Mouse (Mus musculus) c-Kit-positive CD71-positive TER-119-negative erythroid progenitor cells, embryonic 14.5 days (primary cell): ENCODE data around the gene Tmem132c.

Experiments used
- DNase-seq: peaks from one replicate; pipeline ENCODE4 v3.0.0-alpha.2; 2013; ENCODE audit warnings: low read depth

The Tmem132c gene

DNA sequence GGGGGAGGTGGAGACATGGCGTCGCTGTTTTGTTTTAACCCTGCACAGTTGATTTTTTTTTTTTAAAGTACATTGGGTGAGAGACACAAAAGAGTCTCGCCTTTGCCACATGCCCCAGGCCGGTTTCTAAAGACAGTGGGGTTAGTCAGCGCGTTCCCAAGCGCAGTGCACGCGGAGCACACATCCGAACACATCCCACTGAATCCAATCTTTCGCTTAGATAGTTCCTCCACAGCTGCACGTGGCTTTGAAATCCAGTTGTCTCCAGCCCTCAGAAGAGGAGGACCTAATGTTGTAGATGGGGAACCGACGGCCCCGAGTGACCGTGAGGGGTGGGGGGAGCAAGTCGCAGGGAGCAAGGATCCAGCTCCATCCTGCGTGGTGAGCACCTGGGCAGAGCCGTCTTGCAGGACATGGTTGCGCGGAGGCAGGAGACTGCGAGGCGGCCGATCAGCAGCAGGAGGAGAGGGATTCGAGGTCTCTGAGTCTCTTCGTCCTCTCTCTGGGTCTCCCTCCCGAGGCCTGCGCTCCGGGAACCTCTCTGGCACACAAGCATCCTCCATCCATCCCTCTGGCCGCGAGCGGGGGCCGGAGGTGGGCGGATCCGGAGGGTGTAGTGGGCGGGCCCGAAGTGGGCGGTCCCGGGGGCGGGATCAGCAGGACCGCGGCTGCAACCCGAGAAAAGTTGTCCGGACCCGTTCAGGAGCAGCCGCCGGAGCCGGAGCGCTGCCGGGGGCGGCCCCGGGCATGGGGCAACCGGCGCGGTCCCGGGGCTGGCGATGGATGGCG lies at the start of gene Tmem132c:
TSS of gene Tmem132c (plus strand) at position 673 of the 789 bp plus-strand sequence.
- DNase-seq, result no peak

DNA sequence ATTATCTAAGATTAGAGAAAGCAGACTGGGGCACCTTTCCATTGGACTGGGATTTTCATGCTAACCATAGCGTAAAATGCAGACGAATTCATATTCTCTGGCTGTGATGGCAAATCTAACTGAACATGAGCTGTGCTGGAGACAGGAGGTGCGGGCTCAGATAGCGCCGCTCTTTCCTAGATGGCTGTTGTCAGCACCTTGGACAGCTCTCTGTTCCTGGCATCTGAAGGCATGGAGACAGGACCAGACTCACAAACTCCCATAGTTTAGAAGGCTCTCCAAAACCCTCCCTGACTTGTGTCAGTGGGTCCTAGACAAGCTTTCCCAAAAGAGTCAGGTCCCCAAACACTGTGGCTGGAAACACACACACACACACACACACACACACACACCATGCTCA lies 49.7 kb upstream of the Tmem132c start:
- DNase-seq, result no peak

DNA sequence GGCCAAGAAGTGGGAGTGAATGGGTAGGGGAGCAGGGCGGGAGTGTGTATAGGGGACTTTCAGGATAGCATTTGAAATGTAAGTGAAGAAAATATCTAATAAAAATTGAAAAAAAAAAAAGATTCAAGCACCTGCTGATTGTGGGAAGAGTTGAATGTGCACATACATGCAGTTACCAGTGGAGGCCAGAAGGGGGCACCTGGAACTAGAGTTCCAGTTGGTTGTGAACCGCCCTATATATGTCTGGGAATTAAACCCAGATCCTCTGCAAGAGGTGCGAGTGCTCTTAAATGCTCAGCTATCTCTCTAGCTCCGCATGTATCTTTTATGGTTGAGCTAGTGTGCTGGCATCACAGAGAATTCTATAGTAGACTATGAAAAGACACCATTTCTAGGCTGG lies 42.8 kb upstream of the Tmem132c start:
- no peak for DNase-seq

DNA sequence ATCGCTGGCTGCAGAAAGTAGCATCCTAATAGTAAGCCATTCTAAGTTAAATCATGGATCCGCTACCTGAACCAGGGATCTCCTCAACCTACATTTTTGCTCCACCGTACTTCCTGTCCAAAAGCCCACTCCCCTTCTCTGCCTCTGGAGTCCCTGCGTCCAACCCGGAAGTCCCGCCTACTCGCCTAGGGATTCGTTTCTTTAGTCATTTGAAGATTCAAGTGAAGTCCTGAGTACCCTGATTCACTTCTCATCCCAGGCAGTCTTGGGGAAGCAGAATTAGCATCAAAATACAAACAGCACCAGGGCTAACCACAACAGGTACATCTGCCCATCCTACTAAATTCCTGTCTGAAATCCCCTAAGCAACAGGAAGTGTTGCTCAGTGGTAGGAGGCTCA lies 36.7 kb upstream of the Tmem132c start:
- no peak for DNase-seq

DNA sequence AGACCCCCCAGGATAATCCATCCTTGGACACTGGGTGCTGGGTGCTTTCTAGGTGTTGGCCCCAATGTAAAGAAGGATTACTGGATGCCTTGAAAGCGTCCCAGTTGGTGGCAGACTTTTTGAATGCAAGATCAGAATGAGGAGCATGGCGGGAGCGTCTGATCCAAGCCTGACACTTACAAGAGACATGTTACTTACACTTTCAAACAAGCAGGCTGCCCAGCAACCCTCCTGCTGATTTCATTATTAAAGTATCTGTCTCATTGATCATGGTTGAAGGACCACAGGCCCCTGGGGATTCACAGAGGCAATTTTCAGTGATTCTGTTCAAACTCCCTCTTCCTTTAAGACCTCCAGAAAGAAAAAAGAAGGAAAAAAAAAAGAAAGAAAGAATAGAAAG lies 25.2 kb upstream of the Tmem132c start:
- no peak for DNase-seq

DNA sequence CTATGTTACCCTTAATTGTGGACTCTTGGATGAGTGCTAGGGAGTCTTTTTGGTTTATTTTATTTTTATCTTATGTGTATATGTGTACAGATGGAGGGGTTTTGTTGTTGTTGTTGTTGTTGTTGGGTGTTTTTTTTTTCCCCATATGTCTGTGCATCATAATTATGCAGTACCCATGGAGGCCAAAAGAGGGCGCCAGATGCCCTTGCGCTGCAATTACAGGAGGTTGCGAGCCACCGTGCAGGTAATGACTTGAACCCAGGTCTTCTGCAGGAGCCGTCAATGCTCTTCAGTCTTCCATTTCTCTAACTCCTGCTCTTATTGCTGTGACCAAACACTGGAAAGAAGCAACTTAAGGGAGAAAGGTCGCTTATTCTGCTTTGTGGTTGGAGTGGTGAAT lies 23.9 kb upstream of the Tmem132c start:
- no peak for DNase-seq

DNA sequence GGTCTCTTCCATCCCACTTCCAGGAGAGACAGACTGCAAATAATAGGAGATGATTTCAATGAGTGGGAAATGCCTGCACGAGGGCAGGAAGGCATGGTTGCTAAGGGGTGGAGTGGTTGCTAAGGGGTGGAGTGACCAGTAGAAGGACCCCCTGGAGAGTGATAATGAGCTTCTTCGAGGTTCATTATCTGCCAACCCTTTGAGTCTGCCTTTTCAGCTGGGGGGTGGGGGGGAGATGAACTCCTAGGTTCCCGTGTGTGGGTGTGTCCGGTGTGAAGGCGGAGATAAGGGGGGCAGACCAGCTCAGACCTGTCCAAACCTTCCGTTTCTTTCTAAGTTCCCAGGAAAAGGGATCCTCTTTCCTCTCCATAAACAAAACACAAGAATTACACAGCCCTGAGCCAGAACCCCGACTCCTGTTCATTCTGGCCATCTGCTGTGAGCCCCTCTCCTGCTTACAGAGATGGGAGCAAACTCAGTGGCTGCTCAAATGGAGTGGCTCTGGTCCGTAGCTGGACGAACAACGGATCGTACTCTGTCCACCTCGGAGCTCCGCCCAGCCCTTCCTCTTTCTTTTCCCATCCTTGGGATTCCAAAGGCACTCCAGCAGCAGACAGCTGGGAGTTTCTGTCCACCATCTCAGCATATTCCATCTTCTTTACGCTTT lies 13.5 kb upstream of the Tmem132c start:
- DNase-seq, result no peak

DNA sequence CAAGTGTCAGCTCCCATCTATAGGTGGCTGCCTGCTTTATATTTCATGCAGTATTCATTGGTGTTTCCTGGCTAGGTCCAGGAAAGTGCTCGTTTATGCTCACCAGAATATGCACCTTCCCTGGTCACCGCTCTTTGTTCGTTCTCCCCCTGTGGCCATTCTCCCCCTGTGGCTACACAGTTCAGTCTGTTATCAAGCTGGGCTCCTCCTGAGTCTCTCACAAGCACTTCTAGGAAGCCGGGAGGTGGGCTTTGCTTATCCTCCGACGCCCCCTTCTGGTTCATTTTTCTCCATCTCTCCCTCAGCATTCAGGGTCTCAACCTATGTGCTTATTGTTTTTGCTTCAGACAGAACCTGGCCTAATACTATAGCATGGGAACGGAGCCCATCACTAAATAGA lies 6.9 kb upstream of the Tmem132c start:
- no peak for DNase-seq

DNA sequence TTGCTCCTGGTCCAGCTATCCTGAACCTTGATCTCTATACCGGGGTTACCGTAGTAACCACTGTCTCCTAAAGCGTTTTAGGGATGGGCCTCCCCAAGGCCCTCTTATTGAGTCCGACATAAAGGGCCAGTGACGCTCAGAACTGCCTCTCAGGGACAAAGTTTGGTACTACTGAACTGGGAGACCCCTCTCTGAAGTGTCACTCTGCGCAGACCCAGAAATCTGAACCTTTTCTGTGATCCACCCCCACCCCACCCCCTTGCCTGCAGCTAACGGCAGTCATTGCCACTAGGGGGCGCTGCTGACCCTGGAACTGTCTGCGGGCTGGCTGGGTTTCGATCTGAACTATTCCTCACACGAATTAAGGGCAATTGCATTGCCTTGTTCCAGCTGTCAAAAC lies 6.4 kb upstream of the Tmem132c start:
- no peak for DNase-seq

DNA sequence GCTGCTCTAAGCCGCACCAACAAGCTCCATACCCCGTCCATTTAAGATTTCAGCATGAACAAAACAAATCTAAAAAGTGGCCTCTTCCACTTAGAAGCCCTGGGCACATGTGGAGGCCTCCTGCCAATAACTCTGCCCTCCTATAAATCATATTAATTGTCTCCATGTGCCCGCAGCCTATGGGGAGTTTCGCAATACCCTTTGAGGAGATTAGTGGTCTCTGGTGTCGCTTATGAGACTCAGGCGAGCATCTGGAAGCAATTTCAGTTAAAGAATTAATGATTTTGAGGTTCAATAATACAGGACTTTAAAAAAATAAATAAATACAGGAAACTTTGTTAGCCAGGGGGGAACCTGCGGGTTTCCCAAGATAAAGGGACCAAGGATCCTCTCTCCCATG lies 1.9 kb upstream of the Tmem132c start:
- no peak for DNase-seq

DNA sequence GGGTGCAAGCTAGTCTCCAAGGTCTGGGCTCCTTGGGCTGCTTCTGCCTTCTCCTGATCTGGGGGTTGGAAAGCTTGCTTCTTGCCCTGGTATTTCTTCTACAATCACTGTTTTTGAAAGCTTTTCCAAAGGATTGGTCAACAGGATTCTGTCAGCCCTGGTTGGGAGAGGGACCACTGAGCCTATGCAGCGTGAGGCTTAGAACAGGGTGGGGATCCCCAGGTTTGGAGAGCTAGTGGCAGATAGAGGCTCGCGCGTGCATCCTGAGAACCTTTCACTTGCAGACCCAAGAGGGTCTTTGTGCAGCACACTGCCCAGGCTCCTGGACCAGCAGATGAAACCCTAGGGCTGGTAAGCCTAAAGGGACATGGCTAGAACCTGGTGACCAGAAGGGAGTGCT lies 962 bp upstream of the Tmem132c start:
- DNase-seq, result no peak

DNA sequence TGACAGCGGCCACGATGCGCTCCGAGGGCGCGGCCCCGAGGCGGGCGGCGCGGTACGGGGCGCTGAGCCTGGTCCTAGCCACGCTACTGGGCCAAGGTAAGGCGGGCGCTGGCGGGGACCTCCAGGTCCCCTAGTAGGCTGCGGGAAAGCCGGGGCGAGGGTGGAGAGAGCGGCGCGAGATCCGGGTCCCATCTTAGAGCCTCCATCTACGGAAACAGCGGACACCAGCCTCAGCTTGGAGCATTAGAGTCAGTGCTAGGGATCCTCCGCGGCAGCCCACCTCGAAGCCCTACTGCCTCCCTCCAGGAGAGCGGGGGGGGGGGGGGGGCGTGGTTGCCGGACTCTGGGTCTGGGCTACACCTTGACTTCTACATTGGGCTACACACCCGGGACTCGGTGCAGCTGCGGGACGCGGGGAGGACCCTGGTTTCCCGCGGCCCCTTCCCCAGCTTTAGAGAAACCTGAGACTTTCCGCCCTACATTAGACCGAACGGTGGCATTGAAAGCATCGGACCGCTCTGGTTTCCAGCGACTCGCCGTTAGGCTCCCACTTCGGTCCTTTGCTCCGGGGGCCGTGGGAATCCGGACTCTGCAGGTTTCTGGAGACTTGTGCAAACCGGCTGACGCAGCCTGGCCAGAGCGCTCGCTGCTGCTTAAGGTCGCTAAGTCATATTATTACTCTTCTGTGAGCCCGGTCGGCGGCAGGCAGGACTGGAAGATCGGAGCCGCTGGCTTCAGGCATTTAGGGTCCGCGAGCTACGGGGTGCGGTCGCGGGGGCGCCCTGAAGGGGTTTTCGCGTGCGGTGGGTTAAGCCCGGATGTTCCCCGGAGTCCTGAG lies 536 bp downstream of the Tmem132c start:
- no peak for DNase-seq

DNA sequence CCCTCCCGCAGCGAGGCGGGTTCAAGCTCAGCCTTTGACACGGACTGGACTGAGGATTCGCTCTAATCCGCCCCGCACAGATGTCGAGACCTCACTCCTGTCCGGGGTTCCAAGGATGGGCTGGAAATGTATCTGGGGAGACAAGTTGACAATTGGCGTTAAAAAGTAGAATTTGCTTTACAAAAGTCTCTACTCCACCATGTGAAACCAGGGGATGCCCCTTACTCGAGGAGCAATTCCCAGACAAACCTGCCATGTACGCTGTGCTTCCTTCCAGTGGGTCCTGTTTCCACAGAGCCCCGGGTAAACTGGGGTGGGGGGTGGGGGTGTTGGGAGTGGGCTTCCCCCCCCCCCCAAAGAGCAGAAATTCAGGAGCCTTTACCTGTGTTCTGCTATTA lies 1.2 kb downstream of the Tmem132c start:
- DNase-seq, result no peak

DNA sequence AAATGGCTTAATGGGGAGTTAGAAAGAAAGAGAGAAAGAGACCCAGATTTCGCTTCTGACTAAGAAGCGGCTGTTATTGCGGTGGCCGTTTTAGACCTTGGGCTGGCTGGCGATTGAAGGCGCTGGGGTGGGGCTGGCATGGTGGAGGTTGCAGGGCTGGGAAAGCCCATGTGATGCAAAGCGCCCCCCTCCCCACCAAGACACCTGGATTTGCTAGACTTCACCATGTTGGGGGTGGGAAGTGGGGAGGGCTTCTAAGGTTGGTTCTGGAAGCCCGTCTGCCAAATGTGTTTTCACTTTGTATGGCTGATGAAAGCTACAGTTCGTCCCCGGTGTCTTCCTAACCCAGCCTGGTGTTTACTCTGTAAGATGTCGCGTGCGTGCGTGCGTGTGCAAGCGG lies 1.6 kb downstream of the Tmem132c start:
- no peak for DNase-seq

DNA sequence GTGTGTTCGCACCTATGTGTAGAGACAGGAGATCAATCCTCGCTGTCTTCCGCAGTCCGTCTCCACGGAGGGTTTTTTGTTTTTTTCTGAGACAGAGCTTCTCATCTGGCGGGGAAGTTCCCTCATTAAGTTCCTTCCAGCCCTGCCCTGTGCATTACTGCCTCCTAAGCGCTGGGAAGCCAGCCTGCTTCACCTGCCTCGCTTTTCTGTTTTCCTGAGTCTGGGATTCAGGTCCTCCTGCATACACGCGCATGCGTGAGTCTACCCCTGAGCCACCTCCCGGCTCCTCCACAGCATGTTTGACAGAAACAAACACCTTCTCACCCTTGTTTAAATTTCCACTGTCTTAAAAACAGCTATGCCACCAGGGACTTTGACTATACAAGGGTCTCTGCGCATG lies 2.0 kb downstream of the Tmem132c start:
- DNase-seq, result no peak

DNA sequence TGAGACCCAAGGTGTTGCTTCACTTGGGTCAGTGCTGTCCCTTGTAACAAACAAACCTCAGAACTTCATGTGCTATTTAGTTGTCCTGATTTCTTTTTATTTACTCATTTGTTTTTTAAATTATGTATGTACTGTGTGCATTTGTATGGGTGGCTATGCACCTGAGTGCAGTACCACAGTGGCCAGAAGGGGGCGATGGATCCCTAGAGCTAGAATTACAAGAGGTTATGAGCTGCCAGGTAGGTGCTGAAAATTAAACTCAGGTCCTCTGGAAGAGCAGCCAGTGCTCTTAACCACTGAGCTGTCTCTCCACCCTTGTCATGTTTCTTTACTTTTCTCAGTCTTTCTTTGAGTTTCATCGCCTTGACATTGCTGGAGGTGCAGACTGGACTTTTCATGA lies 11.7 kb downstream of the Tmem132c start:
- DNase-seq, result no peak

DNA sequence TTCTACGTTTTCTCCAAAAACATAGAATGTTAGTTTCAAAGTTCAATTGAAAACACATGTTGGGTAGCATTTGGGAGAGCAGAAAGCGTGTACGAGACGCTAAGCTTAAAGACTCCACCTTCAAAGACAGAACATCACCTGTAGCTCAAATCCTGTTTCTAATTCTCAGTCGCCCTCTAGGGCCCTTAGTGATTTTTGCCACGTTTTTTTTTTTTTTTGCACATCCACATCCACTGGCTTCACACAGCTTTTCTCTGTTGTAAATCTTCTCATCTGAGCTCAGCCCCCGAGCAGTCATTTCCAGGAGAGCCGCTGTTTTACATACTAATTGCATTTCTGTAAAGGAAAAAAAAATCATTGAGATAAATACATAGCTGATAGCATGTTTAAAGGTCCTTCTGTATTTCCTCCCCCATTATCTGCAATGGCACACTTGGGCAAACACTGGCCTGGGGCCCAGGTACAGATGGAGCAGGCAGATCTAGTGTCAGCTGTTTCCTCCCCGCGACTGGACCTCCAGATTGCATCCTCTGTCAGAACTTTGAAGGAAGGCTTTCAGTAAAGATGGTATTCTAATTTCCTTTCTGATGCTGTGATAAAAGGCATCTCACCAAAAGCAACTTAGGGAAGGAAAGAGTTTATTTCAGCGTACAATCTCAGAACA lies 15.5 kb downstream of the Tmem132c start:
- DNase-seq, result no peak

DNA sequence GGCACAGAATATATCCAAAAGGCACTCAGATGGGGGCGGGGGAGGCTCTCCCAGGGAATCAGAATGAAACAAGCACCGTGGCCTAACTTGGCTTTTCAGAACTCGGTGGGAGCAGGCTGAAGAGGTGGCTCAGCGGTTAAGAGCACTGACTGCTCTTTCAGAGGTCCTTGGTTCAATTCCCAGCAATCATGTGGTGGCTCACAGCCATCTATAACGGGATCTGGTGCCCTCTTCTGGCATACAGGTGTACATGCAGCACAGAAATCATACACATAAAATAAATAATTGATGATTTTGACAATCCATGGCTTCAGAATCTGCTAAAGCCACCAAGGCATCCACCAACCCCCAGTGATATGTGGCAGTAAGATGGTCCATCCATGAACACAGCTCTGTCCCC lies 20.5 kb downstream of the Tmem132c start:
- DNase-seq, result no peak

DNA sequence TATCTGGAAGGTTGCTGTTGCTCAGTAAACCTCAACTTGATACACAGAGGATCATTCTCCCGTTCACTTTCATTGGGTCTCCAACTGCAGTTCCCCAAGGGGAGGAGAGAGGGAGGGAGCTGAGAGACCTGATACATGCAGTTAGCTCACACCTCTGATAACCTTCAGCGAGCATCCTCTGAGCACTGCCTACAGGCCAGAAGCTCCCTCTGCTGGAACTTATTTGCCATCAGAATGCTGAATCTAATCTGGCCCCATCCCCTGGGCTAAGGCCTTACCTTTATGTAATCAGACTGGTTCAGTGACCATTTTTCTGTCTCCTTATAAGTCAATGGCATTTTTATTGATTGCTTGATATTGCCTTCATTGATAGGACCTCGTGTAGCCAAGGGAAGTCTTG lies 29.5 kb downstream of the Tmem132c start:
- DNase-seq, result no peak

DNA sequence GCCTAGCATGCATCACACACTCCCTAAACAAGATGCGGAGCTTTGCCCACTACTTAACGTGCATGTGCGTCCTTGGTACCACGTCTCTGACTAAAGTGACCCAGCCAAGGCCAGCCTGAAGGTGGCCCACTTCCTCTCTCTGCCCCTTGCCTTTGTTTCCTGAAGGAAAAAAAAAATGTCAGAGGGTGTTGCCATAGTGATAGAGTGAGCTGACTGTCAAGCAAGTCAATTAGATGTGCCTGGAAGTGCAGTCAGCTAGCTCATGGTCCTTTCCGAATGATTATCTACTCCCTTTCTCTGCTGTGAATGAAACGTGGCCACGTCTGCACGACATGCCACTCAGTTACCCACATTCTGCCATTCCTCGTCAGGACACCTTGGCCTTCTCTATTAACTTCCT lies 37.9 kb downstream of the Tmem132c start:
- no peak for DNase-seq

DNA sequence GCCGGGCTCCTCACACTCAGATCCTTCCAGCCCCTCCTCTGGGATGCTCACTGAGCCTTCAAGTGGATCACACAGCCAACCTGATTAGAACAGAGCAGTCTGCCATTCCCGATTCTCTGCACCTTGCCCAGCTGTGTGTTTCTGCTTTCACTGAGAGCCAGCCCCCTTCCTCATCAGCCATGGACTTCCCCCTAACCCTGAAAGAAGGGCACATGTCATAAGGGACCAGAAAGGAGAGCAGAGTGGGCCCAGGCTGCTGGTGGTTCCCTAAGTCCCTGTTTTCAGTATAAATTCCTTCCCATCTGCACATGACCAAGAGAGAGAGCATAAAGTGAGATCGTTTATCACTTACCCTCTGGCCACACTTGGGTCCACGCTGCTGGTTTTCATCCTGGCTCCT lies 39.6 kb downstream of the Tmem132c start:
- no peak for DNase-seq

DNA sequence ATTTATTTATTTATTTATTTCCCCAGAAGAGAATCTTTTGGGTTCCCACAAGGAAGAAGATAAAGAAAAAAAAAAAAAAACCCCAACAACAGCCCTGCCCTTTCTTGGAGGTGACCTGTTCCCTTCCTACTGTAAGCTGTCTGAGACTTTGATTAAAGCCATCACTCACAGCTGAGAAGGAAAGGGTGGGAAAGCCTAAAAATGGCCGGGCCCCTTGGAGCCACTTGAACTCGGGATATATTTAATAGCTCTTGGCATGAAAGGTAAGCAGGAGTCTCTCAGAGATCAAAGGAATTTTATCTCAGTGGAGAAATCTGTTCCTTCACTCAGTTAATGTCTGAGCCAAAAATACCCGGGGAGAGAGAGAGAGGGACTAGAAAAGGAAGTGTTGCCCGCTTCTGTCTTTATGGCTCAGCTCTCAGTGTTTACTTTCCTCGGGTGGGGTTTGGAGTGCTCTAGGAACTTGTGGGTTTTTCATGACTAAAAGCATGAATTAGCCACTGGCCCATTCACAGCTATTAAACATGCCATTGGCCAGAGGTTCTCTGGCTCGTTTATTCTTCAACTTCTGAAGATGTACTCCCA lies 41.0 kb downstream of the Tmem132c start:
- no peak for DNase-seq
